Mouse (Mus musculus) heart, embryonic 10.5 days (tissue): ENCODE data around the gene Catsperg1. TPM values are rescaled to one million over a fixed set of nuclear protein-coding genes. Genes with fewer than 3 reads are reported as not detected.
A peak's percentile ranks its signal among the peaks of the same experiment; 100 is the strongest.
"Not testable (repeated sequence)": the region's sequence is repeated elsewhere in the genome, so short reads cannot be mapped to it uniquely, and the experiment has no call there.

Source experiments
- DNase-seq: peaks from one replicate; pipeline ENCODE4 v3.0.0-alpha.2; 2017; ENCODE audit warnings: low spot score
- H3K27ac ChIP-seq: fragments of 300-500 bp; sonication (generic); 2 replicates; pipeline ENCODE4 v1.5.1; 2016; ENCODE audit warnings: mild to moderate bottlenecking
- H3K27me3 ChIP-seq: fragments of 300-500 bp; sonication (generic); 2 replicates; pipeline ENCODE4 v1.6.1; 2016; ENCODE audit warnings: mild to moderate bottlenecking; ENCODE audit not compliant: poor library complexity, insufficient read depth, severe bottlenecking
- H3K36me3 ChIP-seq: fragments of 300-500 bp; sonication (generic); 2 replicates; pipeline ENCODE4 v1.6.1; 2016; ENCODE audit warnings: mild to moderate bottlenecking, moderate library complexity
- H3K4me1 ChIP-seq: fragments of 300-500 bp; sonication (generic); 2 replicates; pipeline ENCODE4 v1.6.1; 2016; ENCODE audit warnings: mild to moderate bottlenecking
- H3K4me3 ChIP-seq: fragments of 300-500 bp; sonication (generic); 2 replicates; pipeline ENCODE4 v1.5.1; 2016; ENCODE audit warnings: mild to moderate bottlenecking, moderate library complexity
- H3K9me3 ChIP-seq: fragments of 300-500 bp; sonication (generic); 2 replicates; pipeline ENCODE4 v1.6.1; 2016; ENCODE audit warnings: mild to moderate bottlenecking, moderate library complexity
- WGBS: fragments of 180-500 bp; shearing (Covaris S2); methylation state at CpG from one replicate; pipeline ENCODE4 v1.1.7; 2016; 5-methylcytosine and 5-hydroxymethylcytosine counted together
- polyA plus RNA-seq: library from polyadenylated mRNA; unstranded; fragments of >200 nt; fragmentation: Nextera tagmentation; extraction: Ambion mirVana; gene quantifications from 2 replicates; pipeline ENCODE4 v1.2.1, GENCODE M21; 2016

Catsperg1 gene
- polyA plus RNA-seq, 1 experiment from 2014 or later, result 0.59 TPM

- WGBS, result 16% methylated on average over 16 of the region's 16 CpGs
- peak overlapping the region; percentile 27 for H3K4me3 ChIP-seq
- no peak for DNase-seq
Observed at GRCm38 (mm10) chr7:29224756-29225394, 11.0 kb upstream of the Catsperg1 start.

GRCm38 (mm10) chr7:29214846-29215245, 1.0 kb upstream of the Catsperg1 start:
- 38% methylated on average over 15 of the region's 15 CpGs for WGBS
- Histone ChIP-seq H3K9me3 (peaks cover 15% of the 10 kb centered on the region), H3K27me3 (peaks cover 21% of the 10 kb centered on the region), H3K27ac (no peak overlapping the region), H3K36me3 (peaks cover 10% of the 10 kb centered on the region; the same call in 1 of the 2 replicates), H3K4me1 (peaks cover 14% of the 10 kb centered on the region), H3K4me3 (no peak overlapping the region)
- no peak for DNase-seq

More at GRCm38 (mm10) chr7:29224756-29225394, 11.0 kb upstream of the Catsperg1 start:
- Histone ChIP-seq H3K36me3 (peaks cover 5% of the 10 kb centered on the region; the same call in 1 of the 2 replicates), H3K9me3 (peaks cover 4% of the 10 kb centered on the region), H3K27ac (peak overlapping the region; percentile 30; the same call in 1 of the 2 replicates), H3K27me3 (peaks cover 13% of the 10 kb centered on the region), H3K4me1 (peaks cover 17% of the 10 kb centered on the region)

- Histone ChIP-seq H3K4me1 (peaks cover 14% of the 10 kb centered on the region), H3K27ac (no peak overlapping the region), H3K27me3 (peaks cover 21% of the 10 kb centered on the region), H3K36me3 (peaks cover 4% of the 10 kb centered on the region; the same call in 1 of the 2 replicates), H3K9me3 (peaks cover 10% of the 10 kb centered on the region; the same call in 1 of the 2 replicates), H3K4me3 (no peak overlapping the region)
- DNase-seq, result no peak
- 58% methylated on average over 2 of the region's 2 CpGs for WGBS
Observed at GRCm38 (mm10) chr7:29214236-29214635, 401 bp upstream of the Catsperg1 start.

GRCm38 (mm10) chr7:29212775-29213560, 867 bp downstream of the Catsperg1 start:
- H3K36me3 ChIP-seq, H3K9me3 ChIP-seq, DNase-seq, H3K27ac ChIP-seq: not testable (repeated sequence)
- H3K27me3 ChIP-seq, result peaks cover 21% of the 10 kb centered on the region
- 14% methylated on average over 40 of the region's 40 CpGs for WGBS
- peak overlapping the region; percentile 17; the same call in 1 of the 2 replicates for H3K4me3 ChIP-seq
- peaks cover 14% of the 10 kb centered on the region for H3K4me1 ChIP-seq

GRCm38 (mm10) chr7:29212199-29212765, 1.6 kb downstream of the Catsperg1 start:
- DNase-seq, result no peak
- H3K36me3 ChIP-seq, result peaks cover 4% of the 10 kb centered on the region; the same call in 1 of the 2 replicates
- peaks cover 10% of the 10 kb centered on the region; the same call in 1 of the 2 replicates for H3K9me3 ChIP-seq
- peak overlapping the region; percentile 60 for H3K4me3 ChIP-seq
- peaks cover 21% of the 10 kb centered on the region for H3K27me3 ChIP-seq
- H3K4me1 ChIP-seq, result peaks cover 14% of the 10 kb centered on the region
- 13% methylated on average over 26 of the region's 26 CpGs for WGBS
- H3K27ac ChIP-seq, result no peak overlapping the region

GRCm38 (mm10) chr7:29211415-29212198, 2.2 kb downstream of the Catsperg1 start:
- 4% methylated on average over 34 of the region's 34 CpGs for whole genome bisulfite sequencing
- H3K27ac ChIP-seq, result peak overlapping the region; percentile 76
- peaks cover 14% of the 10 kb centered on the region for H3K4me1 ChIP-seq

GRCm38 (mm10) chr7:29211013-29211412, 2.8 kb downstream of the Catsperg1 start:
- Histone ChIP-seq H3K4me3 (peak overlapping the region; percentile 60), H3K27ac (peak overlapping the region; percentile 76), H3K27me3 (peaks cover 21% of the 10 kb centered on the region), H3K4me1 (peaks cover 14% of the 10 kb centered on the region)
- not testable (repeated sequence) for DNase-seq, H3K9me3 ChIP-seq, H3K36me3 ChIP-seq
- WGBS, result 35% methylated on average over 10 of the region's 15 CpGs

More at GRCm38 (mm10) chr7:29211415-29212198, 2.2 kb downstream of the Catsperg1 start:
- peaks cover under 1% of the 10 kb centered on the region; the same call in 1 of the 2 replicates for H3K36me3 ChIP-seq
- peak; percentile 93 for DNase-seq
- H3K4me3 ChIP-seq, result peak overlapping the region; percentile 60
- peaks cover 21% of the 10 kb centered on the region for H3K27me3 ChIP-seq
- peaks cover 5% of the 10 kb centered on the region; the same call in 1 of the 2 replicates for H3K9me3 ChIP-seq

- H3K27ac ChIP-seq, result no peak overlapping the region
- 72% methylated on average over 6 of the region's 6 CpGs for WGBS
- no peak overlapping the region for H3K4me3 ChIP-seq
- no peaks in the 10 kb centered on the region for H3K27me3 ChIP-seq
- H3K9me3 ChIP-seq, result no peaks in the 10 kb centered on the region
- no peaks in the 10 kb centered on the region for H3K4me1 ChIP-seq
- no peak for DNase-seq
- no peaks in the 10 kb centered on the region for H3K36me3 ChIP-seq
Observed at GRCm38 (mm10) chr7:29202577-29202976, 11.3 kb downstream of the Catsperg1 start.

GRCm38 (mm10) chr7:29194230-29194629, 19.6 kb downstream of the Catsperg1 start:
- H3K9me3 ChIP-seq, H3K36me3 ChIP-seq, H3K27me3 ChIP-seq, H3K4me1 ChIP-seq, H3K27ac ChIP-seq, H3K4me3 ChIP-seq, DNase-seq: not testable (repeated sequence)
- 83% methylated on average over 1 of the region's 1 CpGs for WGBS

GRCm38 (mm10) chr7:29181323-29181722, 32.5 kb downstream of the Catsperg1 start:
- 92% methylated on average over 4 of the region's 4 CpGs for WGBS

GRCm38 (mm10) chr7:29180854-29181236, 33.0 kb downstream of the Catsperg1 start:
- no peaks in the 10 kb centered on the region for H3K9me3 ChIP-seq
- 0 out of 2 replicates have a peak overlapping the region, but pooled peaks have one; percentile 50 for H3K27ac ChIP-seq
- H3K36me3 ChIP-seq, result peaks cover 20% of the 10 kb centered on the region
- H3K27me3 ChIP-seq, result no peaks in the 10 kb centered on the region
- 39% methylated on average over 5 of the region's 5 CpGs for WGBS
- H3K4me1 ChIP-seq, result peaks cover 11% of the 10 kb centered on the region
- H3K4me3 ChIP-seq, result peak overlapping the region; percentile 79
- DNase-seq, result no peak

More at GRCm38 (mm10) chr7:29181323-29181722, 32.5 kb downstream of the Catsperg1 start:
- H3K36me3 ChIP-seq, result peaks cover 15% of the 10 kb centered on the region
- H3K4me3 ChIP-seq, H3K27ac ChIP-seq, H3K27me3 ChIP-seq, DNase-seq, H3K9me3 ChIP-seq: not testable (repeated sequence)
- peaks cover 11% of the 10 kb centered on the region for H3K4me1 ChIP-seq
